Comparison of ENCODE assay signal across 9 mouse cellular contexts in the genomic region with DNA sequence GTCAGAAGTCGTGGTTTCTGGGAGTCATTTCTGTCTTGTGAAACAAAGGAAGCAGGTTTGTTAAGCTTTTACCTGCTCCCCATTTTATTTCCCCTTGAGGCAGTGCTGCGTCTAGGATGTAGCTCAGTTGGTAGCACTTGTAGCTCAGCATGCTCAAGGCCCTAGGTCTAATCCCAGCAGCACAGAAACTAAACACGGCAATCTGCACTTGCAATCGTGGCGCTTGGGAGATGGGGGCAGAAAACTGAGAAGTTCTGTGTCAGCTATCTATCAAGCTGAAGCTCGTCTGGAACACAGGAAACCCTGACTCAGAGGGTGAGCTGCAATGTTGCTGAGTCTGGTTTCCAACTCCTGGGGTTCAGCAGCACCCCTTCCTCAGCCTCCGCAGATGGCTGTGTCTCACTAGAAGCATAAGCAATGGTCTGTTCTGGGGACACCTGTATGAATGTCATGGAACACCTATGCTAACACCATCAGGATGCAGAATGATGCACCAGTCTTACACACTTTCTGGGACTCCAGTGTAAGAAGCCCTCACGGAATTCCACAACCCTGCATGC. TPM values are rescaled to one million over a fixed set of nuclear protein-coding genes. Genes with fewer than 3 reads are reported as not detected.
A peak's percentile ranks its signal among the peaks of the same experiment; 100 is the strongest.
DNase-seq lines count a peak whose midpoint lies in the region; ATAC-seq lines count a peak whose summit lies in the region.
"Had no signal": no experiment of that assay in that cellular context is flagged by ENCODE, and none has a peak within 500 bp of the region (broad histone marks: within the 10 kb centered on the region; RNA-seq: fewer than 3 reads in every experiment).

No protein-coding gene starts in this region.

- peaks cover 20% of the 10 kb centered on the region for H3K4me1 ChIP-seq in heart, embryonic 11.5 days (ENCODE audit: control insufficient read depth, insufficient read depth, low read length)
- H3K4me1 ChIP-seq in embryonic facial prominence, embryonic 15.5 days = peaks cover 29% of the 10 kb centered on the region
- peaks cover 38% of the 10 kb centered on the region for H3K4me1 ChIP-seq in liver, embryonic 13.5 days (replicated peaks)

- no peak for ATAC-seq in heart, embryonic 11.5 days (replicated peaks; ENCODE audit: insufficient number of reproducible peaks, low FRiP score, low TSS enrichment)
- ATAC-seq in CD4-positive, CD25-positive, alpha-beta regulatory T cell, adult 4 months = peak; percentile 19
- ATAC-seq in embryonic facial prominence, embryonic 15.5 days (ENCODE audit: insufficient number of reproducible peaks, low FRiP score, low TSS enrichment, low read depth) = no peak
- no peak for ATAC-seq in liver, embryonic 13.5 days (ENCODE audit: low read depth)

- H3K9ac ChIP-seq in heart, embryonic 11.5 days (ENCODE audit: low read depth, low read length) = 0 out of 2 replicates have a peak overlapping the region, but pooled peaks have one; percentile 39
- 0 out of 2 replicates have a peak overlapping the region, but pooled peaks have one; percentile 39 for H3K9ac ChIP-seq in embryonic facial prominence, embryonic 15.5 days
- H3K9ac ChIP-seq in liver, embryonic 13.5 days = peak overlapping the region; percentile 80

- no peaks in the 10 kb centered on the region for H3K27me3 ChIP-seq in heart, embryonic 11.5 days (ENCODE audit: control insufficient read depth, insufficient read depth, low read length)
- no peaks in the 10 kb centered on the region for H3K27me3 ChIP-seq in embryonic facial prominence, embryonic 15.5 days
- peaks cover 17% of the 10 kb centered on the region; the same call in 1 of the 2 replicates for H3K27me3 ChIP-seq in liver, embryonic 13.5 days

- DNase-seq in heart, postnatal 10 days = no peak
- DNase-seq in liver, embryonic 13.5 days = no peak
- DNase-seq in spleen, postnatal 4 days (ENCODE audit: low spot score in 2 of 2) = no peak
- no peak for DNase-seq in left cerebral cortex, postnatal 25 days (ENCODE audit: low spot score in 2 of 2)
- DNase-seq in thymus, postnatal 25 days = no peak
- DNase-seq: gastrocnemius, postnatal 10 days had no signal

- H3K9me3 ChIP-seq in heart, embryonic 11.5 days (replicated peaks; ENCODE audit: control insufficient read depth, low read length) = no peaks in the 10 kb centered on the region
- H3K9me3 ChIP-seq in embryonic facial prominence, embryonic 15.5 days (replicated peaks) = no peaks in the 10 kb centered on the region
- H3K9me3 ChIP-seq in liver, embryonic 13.5 days (replicated peaks) = no peaks in the 10 kb centered on the region

- no peak overlapping the region for H3K27ac ChIP-seq in heart, embryonic 11.5 days (ENCODE audit: low read depth, low read length)
- H3K27ac ChIP-seq in embryonic facial prominence, embryonic 15.5 days (replicated peaks) = no peak overlapping the region
- 0 out of 2 replicates have a peak overlapping the region, but pooled peaks have one; percentile 11 for H3K27ac ChIP-seq in liver, embryonic 13.5 days

- H3K36me3 ChIP-seq in heart, embryonic 11.5 days (ENCODE audit: control insufficient read depth, insufficient read depth, low read length) = no peaks in the 10 kb centered on the region
- no peaks in the 10 kb centered on the region for H3K36me3 ChIP-seq in embryonic facial prominence, embryonic 15.5 days
- H3K36me3 ChIP-seq in liver, embryonic 13.5 days = no peaks in the 10 kb centered on the region

- intact Hi-C loops in heart, postnatal 10 days (cut with DNase I) = loop anchor here (2.0 kb wide), 1 partner anchor 14 kb away; no protein-coding TSS in a partner anchor
- intact Hi-C loops in left cerebral cortex, postnatal 25 days (cut with DNase I) = no loop called here

- WGBS in heart, embryonic 11.5 days (ENCODE audit: insufficient replicate concordance) = 66% methylated on average over 8 of the region's 8 CpGs
- WGBS in embryonic facial prominence, embryonic 15.5 days = 63% methylated on average over 8 of the region's 8 CpGs
- WGBS in liver, embryonic 13.5 days (ENCODE audit: insufficient replicate concordance) = 28% methylated on average over 8 of the region's 8 CpGs

- peak overlapping the region; percentile 64 for H3K4me2 ChIP-seq in heart, embryonic 11.5 days
- H3K4me2 ChIP-seq in embryonic facial prominence, embryonic 15.5 days (replicated peaks) = peak overlapping the region; percentile 94; the same call in 1 of the 2 replicates
- H3K4me2 ChIP-seq in liver, embryonic 13.5 days = peak overlapping the region; percentile 94

- H3K4me3 ChIP-seq in heart, embryonic 11.5 days (ENCODE audit: low read depth, low read length) = peak overlapping the region; percentile 64; the same call in 1 of the 2 replicates
- 0 out of 2 replicates have a peak overlapping the region, but pooled peaks have one; percentile 78 for H3K4me3 ChIP-seq in embryonic facial prominence, embryonic 15.5 days (replicated peaks)
- peak overlapping the region; percentile 67 for H3K4me3 ChIP-seq in liver, embryonic 13.5 days (replicated peaks)

RNA-seq across cellular contexts. Expression of a gene that starts 1.1 kb away (rescaled TPM):
- polyA plus RNA-seq in heart, embryonic 11.5 days (2014; fragmentation: Nextera tagmentation; extraction: Ambion mirVana) = 110 and 113 TPM in 2 replicates
- total RNA-seq in heart, postnatal 10 days (2021) = 100 to 1,000 TPM; 189 to 192 TPM
- 10 to 100 TPM; 23.3 to 51.4 TPM for polyA plus RNA-seq in CD4-positive, CD25-positive, alpha-beta regulatory T cell, adult 4 months (2017; shearing (Covaris generic))
- polyA plus RNA-seq in embryonic facial prominence, embryonic 15.5 days (2015; fragmentation: Nextera tagmentation; extraction: Ambion mirVana) = 196 and 199 TPM in 2 replicates
- 59.5 and 63.3 TPM in 2 replicates for polyA plus RNA-seq in liver, embryonic 13.5 days (2015; fragmentation: Nextera tagmentation; extraction: Ambion mirVana)
- 10 to 100 TPM; 58.3 to 71.3 TPM for total RNA-seq in left cerebral cortex, postnatal 25 days (2021)

RNA-seq across cellular contexts. Expression of a gene that starts 18.4 kb away (rescaled TPM):
- polyA plus RNA-seq in heart, embryonic 11.5 days (2014; fragmentation: Nextera tagmentation; extraction: Ambion mirVana) = 3.1 and 5.1 TPM in 2 replicates
- 10 to 100 TPM; 20.0 to 23.8 TPM for total RNA-seq in heart, postnatal 10 days (2021)
- not detected for polyA plus RNA-seq in CD4-positive, CD25-positive, alpha-beta regulatory T cell, adult 4 months (2017; shearing (Covaris generic))
- polyA plus RNA-seq in embryonic facial prominence, embryonic 15.5 days (2015; fragmentation: Nextera tagmentation; extraction: Ambion mirVana) = 8.5 and 9.7 TPM in 2 replicates
- 0.25 and 0.41 TPM in 2 replicates for polyA plus RNA-seq in liver, embryonic 13.5 days (2015; fragmentation: Nextera tagmentation; extraction: Ambion mirVana)
- 100 to 1,000 TPM; 108 to 120 TPM for total RNA-seq in left cerebral cortex, postnatal 25 days (2021)

RNA-seq across cellular contexts. Expression of a gene that starts 21.3 kb away (rescaled TPM):
- polyA plus RNA-seq in heart, embryonic 11.5 days (2014; fragmentation: Nextera tagmentation; extraction: Ambion mirVana) = 274 and 281 TPM in 2 replicates
- 100 to 1,000 TPM; 155 to 156 TPM for total RNA-seq in heart, postnatal 10 days (2021)
- polyA plus RNA-seq in CD4-positive, CD25-positive, alpha-beta regulatory T cell, adult 4 months (2017; shearing (Covaris generic)) = 10 to 100 TPM; 44.0 to 44.2 TPM
- polyA plus RNA-seq in embryonic facial prominence, embryonic 15.5 days (2015; fragmentation: Nextera tagmentation; extraction: Ambion mirVana) = 197 and 199 TPM in 2 replicates
- polyA plus RNA-seq in liver, embryonic 13.5 days (2015; fragmentation: Nextera tagmentation; extraction: Ambion mirVana) = 388 and 390 TPM in 2 replicates
- 10 to 100 TPM; 58.8 to 64.8 TPM for total RNA-seq in left cerebral cortex, postnatal 25 days (2021)

RNA-seq across cellular contexts. Expression of a gene that starts 35.9 kb away (rescaled TPM):
- polyA plus RNA-seq in heart, embryonic 11.5 days (2014; fragmentation: Nextera tagmentation; extraction: Ambion mirVana) = 1.3 TPM in 2 replicates
- under 1 TPM; 0.29 to 0.32 TPM for total RNA-seq in heart, postnatal 10 days (2021)
- polyA plus RNA-seq in CD4-positive, CD25-positive, alpha-beta regulatory T cell, adult 4 months (2017; shearing (Covaris generic)) = 1 to 10 TPM; 3.3 to 3.5 TPM
- polyA plus RNA-seq in embryonic facial prominence, embryonic 15.5 days (2015; fragmentation: Nextera tagmentation; extraction: Ambion mirVana) = 7.5 and 8.3 TPM in 2 replicates
- 1.5 and 1.7 TPM in 2 replicates for polyA plus RNA-seq in liver, embryonic 13.5 days (2015; fragmentation: Nextera tagmentation; extraction: Ambion mirVana)
- 100 to 1,000 TPM; 441 to 469 TPM for total RNA-seq in left cerebral cortex, postnatal 25 days (2021)

RNA-seq across cellular contexts. Expression of a gene that starts 40.9 kb away (rescaled TPM):
- 8.5 and 15.8 TPM in 2 replicates for polyA plus RNA-seq in heart, embryonic 11.5 days (2014; fragmentation: Nextera tagmentation; extraction: Ambion mirVana)
- 1 to 10 TPM; 2.8 to 4.6 TPM for total RNA-seq in heart, postnatal 10 days (2021)
- polyA plus RNA-seq in CD4-positive, CD25-positive, alpha-beta regulatory T cell, adult 4 months (2017; shearing (Covaris generic)) = 1 to 10 TPM in 1 of 2 experiments, under 1 TPM in 1; 0.36 to 1.5 TPM
- 9.1 and 9.5 TPM in 2 replicates for polyA plus RNA-seq in embryonic facial prominence, embryonic 15.5 days (2015; fragmentation: Nextera tagmentation; extraction: Ambion mirVana)
- 41.8 and 45.1 TPM in 2 replicates for polyA plus RNA-seq in liver, embryonic 13.5 days (2015; fragmentation: Nextera tagmentation; extraction: Ambion mirVana)
- 1 to 10 TPM; 2.2 to 3.5 TPM for total RNA-seq in left cerebral cortex, postnatal 25 days (2021)
